ENCODE assay signal across 16 mouse cellular contexts in genomic region chr6:107749111-107749736, GRCm38 (mm10).
DNase-seq lines count a peak whose midpoint lies in the region; ATAC-seq and TF ChIP-seq lines count a peak whose summit lies in the region.
"Had no signal": no experiment of that assay in that cellular context is flagged by ENCODE, and none has a peak within 500 bp of the region (broad histone marks: within the 10 kb centered on the region; RNA-seq: fewer than 3 reads in every experiment).

No protein-coding gene starts in this region.

- no peaks in the 10 kb centered on the region for H3K9me3 ChIP-seq in forebrain, embryonic 13.5 days (replicated peaks)
- no peaks in the 10 kb centered on the region for H3K9me3 ChIP-seq in forebrain, embryonic 11.5 days (ENCODE audit: control insufficient read depth, low read length)
- H3K9me3 ChIP-seq: G1E; hindbrain, embryonic 10.5 days; hindbrain, embryonic 13.5 days; intestine, embryonic 15.5 days had no signal

- no peak overlapping the region for H3K27ac ChIP-seq in forebrain, embryonic 13.5 days
- no peak overlapping the region for H3K27ac ChIP-seq in forebrain, embryonic 11.5 days (ENCODE audit: low read depth, low read length)
- H3K27ac ChIP-seq: hindbrain, embryonic 10.5 days; hindbrain, embryonic 13.5 days; intestine, embryonic 15.5 days had no signal

- no peak for TF ChIP-seq POLR2A in myocyte (IDR thresholded peaks at IDR 0.05; ENCODE audit: insufficient read length, low read depth)

- ATAC-seq in forebrain, embryonic 13.5 days, result peak; percentile 16; the same call in 1 of the 2 replicates
- no peak for ATAC-seq in forebrain, embryonic 11.5 days (replicated peaks; ENCODE audit: low FRiP score)
- ATAC-seq: intestine, embryonic 15.5 days had no signal

- no peak overlapping the region for H3K4me3 ChIP-seq in forebrain, embryonic 13.5 days
- no peak overlapping the region for H3K4me3 ChIP-seq in forebrain, embryonic 11.5 days (ENCODE audit: low read depth, low read length)
- no peak overlapping the region for H3K4me3 ChIP-seq in myocyte
- H3K4me3 ChIP-seq: hindbrain, embryonic 10.5 days; hindbrain, embryonic 13.5 days; intestine, embryonic 15.5 days had no signal

- no peak overlapping the region for H3K9ac ChIP-seq in forebrain, embryonic 13.5 days
- no peak overlapping the region for H3K9ac ChIP-seq in forebrain, embryonic 11.5 days (ENCODE audit: low read length)
- H3K9ac ChIP-seq: hindbrain, embryonic 13.5 days; intestine, embryonic 15.5 days had no signal

- H3K79me2 ChIP-seq in myocyte (ENCODE audit: control insufficient read depth, insufficient read depth), result no peaks in the 10 kb centered on the region

- intact Hi-C loops in heart, postnatal 14 days (cut with DNase I), result no loop called here

- no peaks in the 10 kb centered on the region for H3K36me3 ChIP-seq in forebrain, embryonic 13.5 days (ENCODE audit: poor library complexity, severe bottlenecking)
- no peaks in the 10 kb centered on the region for H3K36me3 ChIP-seq in forebrain, embryonic 11.5 days (ENCODE audit: control insufficient read depth, insufficient read depth, low read length)
- no peaks in the 10 kb centered on the region for H3K36me3 ChIP-seq in myocyte (ENCODE audit: control insufficient read depth, insufficient read depth)
- H3K36me3 ChIP-seq: G1E; hindbrain, embryonic 10.5 days; hindbrain, embryonic 13.5 days; intestine, embryonic 15.5 days had no signal

- no peak for DNase-seq in forebrain, embryonic 11.5 days (ENCODE audit: low spot score)
- DNase-seq in heart, adult 11 months, result peak; percentile 90
- no peak for DNase-seq in heart, postnatal 14 days
- no peak for DNase-seq in cerebellum, postnatal 25 days
- DNase-seq: cerebellum, adult 11-12 months; cerebellum, adult 8-10 months; gastrocnemius, postnatal 36 days; kidney, adult 11 months; kidney, adult 8-10 months had no signal

- H3K4me1 ChIP-seq in forebrain, embryonic 13.5 days, result no peaks in the 10 kb centered on the region
- H3K4me1 ChIP-seq in forebrain, embryonic 11.5 days (replicated peaks; ENCODE audit: control insufficient read depth, insufficient read depth, low read length), result no peaks in the 10 kb centered on the region
- H3K4me1 ChIP-seq: hindbrain, embryonic 10.5 days; hindbrain, embryonic 13.5 days; intestine, embryonic 15.5 days had no signal

- WGBS in forebrain, embryonic 13.5 days, result 86% methylated on average over 5 of the region's 5 CpGs
- 88% methylated on average over 5 of the region's 5 CpGs for WGBS in forebrain, embryonic 11.5 days

- H3K27me3 ChIP-seq in forebrain, embryonic 13.5 days, result no peaks in the 10 kb centered on the region
- H3K27me3 ChIP-seq in forebrain, embryonic 11.5 days (ENCODE audit: control insufficient read depth, insufficient read depth, low read length), result no peaks in the 10 kb centered on the region
- no peaks in the 10 kb centered on the region for H3K27me3 ChIP-seq in myocyte (ENCODE audit: control insufficient read depth, insufficient read depth, insufficient read length)
- H3K27me3 ChIP-seq: hindbrain, embryonic 13.5 days; intestine, embryonic 15.5 days had no signal

- no peak overlapping the region for H3ac ChIP-seq in myocyte (ENCODE audit: control insufficient read depth, insufficient read length)

- H3K4me2 ChIP-seq in forebrain, embryonic 13.5 days, result no peak overlapping the region
- H3K4me2 ChIP-seq in forebrain, embryonic 11.5 days (ENCODE audit: low read depth, low read length, severe bottlenecking), result no peak overlapping the region
- no peak overlapping the region for H3K4me2 ChIP-seq in myocyte (ENCODE audit: low read depth)
- H3K4me2 ChIP-seq: heart, embryonic 11.5 days; hindbrain, embryonic 13.5 days; intestine, embryonic 15.5 days had no signal

TF ChIP-seq in myocyte, 11 proteins besides CTCF, POLR2A, EP300 and RAD21:
- TF ChIP-seq SRF (IDR thresholded peaks at IDR 0.05; ENCODE audit: control insufficient read depth, insufficient read length, low read depth), result peak; percentile 63
- TF ChIP-seq MAX (IDR thresholded peaks at IDR 0.05; ENCODE audit: low read depth), result no peak
- no peak for TF ChIP-seq TCF3 (IDR thresholded peaks at IDR 0.05; ENCODE audit: insufficient read length, low read depth)
